Mouse (Mus musculus) layer of hippocampus, postnatal 10 days (tissue): ENCODE data around the gene Tnfrsf21. TPM values are rescaled to one million over a fixed set of nuclear protein-coding genes. Genes with fewer than 3 reads are reported as not detected.

Source experiments
- DNase-seq, 2 experiments: peaks; one replicate each; pipeline ENCODE4 v3.0.0; 2021; ENCODE audit warnings: low spot score in 2 of 2
- total RNA-seq, 2 experiments: library from RNA; stranded (reverse); gene quantifications; 2 replicates each; pipeline ENCODE4 v1.2.3; 2021

Tnfrsf21 gene
- total RNA-seq, 2 experiments from 2014 or later = 97.8 to 98.5 TPM

DNA sequence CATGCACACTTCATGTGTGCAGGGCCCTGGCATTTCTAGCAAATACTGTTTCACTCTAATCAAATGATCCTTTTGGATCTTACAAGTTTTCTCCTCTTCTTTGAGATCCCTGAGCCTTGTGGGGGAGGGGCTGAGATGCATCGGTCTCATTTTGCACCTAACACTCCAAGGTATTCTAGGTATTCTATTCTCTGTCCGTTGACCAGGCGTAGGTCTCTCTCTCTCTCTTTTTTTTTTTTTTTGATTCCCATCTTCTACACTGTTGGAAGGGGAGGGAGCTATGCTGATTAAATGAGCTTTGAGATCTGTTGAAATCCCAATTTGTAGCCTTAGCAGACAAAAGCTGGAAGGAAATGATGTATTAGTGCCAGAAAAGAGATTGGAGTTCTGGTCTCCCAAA, 8.2 kb downstream of the Tnfrsf21 start:
- no peak for DNase-seq

DNA sequence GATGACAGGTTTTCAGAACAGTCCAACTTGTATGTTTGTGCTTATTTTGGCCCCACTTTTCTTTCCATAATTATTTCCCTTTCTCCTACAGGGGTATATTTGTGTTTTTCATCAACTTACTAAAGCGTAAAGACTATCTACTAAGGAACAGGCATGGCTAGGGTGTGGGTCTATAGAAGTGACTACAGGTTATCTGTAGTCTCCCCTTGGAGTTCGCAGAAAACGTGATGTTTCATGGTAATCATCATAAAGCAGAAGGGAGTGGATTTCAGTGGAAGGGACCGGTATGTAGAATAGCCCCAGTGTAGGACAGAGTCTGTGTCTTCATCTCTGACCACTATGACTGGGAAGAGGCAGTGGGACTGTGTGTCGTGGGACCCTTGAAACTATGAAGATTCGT, 8.7 kb downstream of the Tnfrsf21 start:
- DNase-seq = no peak

GRCm38 (mm10) chr17:43025819-43026593, 9.7 kb downstream of the Tnfrsf21 start:
- DNase-seq = no peak

GRCm38 (mm10) chr17:43026708-43027107, 10.4 kb downstream of the Tnfrsf21 start:
- no peak for DNase-seq

DNA sequence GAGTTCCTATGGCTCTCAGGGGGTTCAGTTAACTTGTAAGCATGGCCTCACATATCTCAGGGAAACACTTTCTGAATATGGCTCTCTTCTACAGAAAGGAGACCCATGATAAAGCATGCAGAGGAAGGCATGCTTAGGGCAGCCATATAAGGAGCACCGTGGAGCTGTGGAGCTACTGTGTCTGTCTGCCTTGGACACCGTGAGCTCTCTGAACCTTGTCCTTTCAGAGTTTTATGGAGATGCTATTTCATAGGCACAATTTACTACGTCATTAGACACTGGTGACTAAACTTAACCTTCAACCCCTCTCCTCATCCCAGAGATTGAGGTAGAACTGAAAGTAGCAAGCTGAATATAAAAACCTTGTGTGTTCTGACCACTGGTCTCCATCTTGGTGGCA, 13.2 kb downstream of the Tnfrsf21 start:
- no peak for DNase-seq

DNA sequence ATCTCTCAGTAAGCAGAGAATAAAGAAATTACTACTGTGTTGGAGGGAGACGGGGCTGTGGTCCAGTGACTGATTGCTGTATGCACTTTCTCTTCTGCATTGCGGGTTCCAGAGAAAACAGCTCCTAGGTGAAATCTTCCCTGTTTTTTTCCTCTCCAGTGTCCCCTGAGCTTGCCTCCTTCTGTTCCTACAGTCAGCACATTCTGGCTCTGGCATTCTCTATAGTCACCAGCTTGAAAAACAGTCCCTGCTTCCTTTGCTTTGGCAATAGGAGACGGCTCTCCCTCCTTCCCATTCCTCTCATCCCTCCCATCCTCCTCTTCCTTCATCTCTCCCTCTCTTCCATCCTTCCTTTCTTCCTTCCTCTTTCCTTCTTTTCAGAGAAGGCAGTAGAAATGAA, 13.9 kb downstream of the Tnfrsf21 start:
- DNase-seq = no peak

GRCm38 (mm10) chr17:43032489-43033036, 16.2 kb downstream of the Tnfrsf21 start:
- DNase-seq = no peak

- DNase-seq = no peak
These were observed 19.0 kb downstream of the Tnfrsf21 start for GRCm38 (mm10) chr17:43035386-43035785.

DNA sequence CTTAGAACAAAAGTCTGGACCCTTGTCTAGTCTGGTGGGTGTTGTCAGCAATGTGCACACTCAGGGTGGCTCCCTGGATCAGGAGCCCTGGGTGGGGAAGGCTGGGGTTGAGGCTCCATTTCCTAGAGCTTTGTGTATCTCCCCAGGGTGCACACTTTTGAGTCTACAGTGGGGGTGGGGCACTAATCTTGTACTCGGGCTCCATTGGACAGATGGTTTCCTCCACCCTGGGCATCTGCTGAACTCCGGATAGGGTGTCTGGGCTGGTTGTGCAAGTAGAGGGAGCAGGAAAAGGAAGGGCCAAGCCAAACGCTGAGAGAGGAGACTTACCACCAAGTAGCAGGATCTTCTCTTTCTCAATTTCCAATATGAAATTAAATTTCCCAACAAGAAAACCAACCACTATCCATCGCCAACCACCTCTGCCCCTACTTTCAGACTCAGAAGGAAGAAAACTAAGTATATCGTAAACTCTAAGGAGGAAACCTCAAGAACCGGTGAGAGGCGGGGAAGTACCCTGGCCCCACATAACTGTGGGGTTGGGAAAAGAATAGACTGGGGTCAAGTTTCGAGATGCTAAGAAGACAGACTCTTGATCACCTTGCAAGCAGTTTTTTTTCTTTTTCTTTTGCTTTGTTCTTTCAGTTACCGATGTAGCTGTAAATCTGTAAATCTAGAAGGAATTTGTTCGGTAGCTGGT, 19.9 kb downstream of the Tnfrsf21 start:
- no peak for DNase-seq

GRCm38 (mm10) chr17:43040571-43040970, 24.2 kb downstream of the Tnfrsf21 start:
- DNase-seq = no peak

DNA sequence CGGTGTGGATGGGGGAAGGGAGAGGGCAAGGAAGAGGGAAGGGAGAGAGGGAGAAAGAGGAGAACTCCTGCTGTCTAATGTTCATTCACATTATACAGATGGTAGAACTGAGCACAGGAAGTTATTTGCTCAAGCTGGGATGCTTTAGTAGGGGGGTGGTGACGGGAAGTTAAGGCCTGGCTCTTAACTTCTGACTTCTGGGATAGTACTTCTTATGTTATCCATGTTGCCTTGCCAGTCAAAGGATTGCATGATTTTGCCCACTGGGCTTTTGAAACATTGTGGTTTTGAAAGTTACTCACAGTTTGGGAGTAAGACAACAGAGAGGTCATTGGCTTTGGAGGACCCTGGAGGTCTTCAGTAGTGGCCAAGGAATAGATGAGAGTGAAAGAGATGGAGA, 34.3 kb downstream of the Tnfrsf21 start:
- DNase-seq = no peak

- no peak for DNase-seq
These were observed 36.4 kb downstream of the Tnfrsf21 start for GRCm38 (mm10) chr17:43052791-43053190.

DNA sequence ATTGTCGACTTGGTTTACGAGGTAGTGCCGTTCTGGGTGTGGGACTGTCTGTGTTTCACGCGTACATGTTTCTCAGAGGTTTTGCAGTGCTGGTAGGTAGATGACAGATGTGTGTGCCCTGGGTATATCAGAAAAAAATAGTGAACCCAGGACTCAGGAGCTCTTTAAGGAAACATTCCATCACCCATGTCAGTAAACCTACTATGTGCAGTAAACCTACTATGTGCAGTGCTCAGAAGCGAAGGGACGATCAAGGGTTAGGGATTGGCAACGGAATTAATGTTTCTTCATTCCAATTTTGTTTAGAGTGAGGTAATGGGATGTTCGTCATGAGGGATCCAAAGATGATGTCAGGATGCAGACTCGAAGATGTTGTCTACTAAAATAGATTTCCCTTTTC, 37.6 kb downstream of the Tnfrsf21 start:
- no peak for DNase-seq

DNA sequence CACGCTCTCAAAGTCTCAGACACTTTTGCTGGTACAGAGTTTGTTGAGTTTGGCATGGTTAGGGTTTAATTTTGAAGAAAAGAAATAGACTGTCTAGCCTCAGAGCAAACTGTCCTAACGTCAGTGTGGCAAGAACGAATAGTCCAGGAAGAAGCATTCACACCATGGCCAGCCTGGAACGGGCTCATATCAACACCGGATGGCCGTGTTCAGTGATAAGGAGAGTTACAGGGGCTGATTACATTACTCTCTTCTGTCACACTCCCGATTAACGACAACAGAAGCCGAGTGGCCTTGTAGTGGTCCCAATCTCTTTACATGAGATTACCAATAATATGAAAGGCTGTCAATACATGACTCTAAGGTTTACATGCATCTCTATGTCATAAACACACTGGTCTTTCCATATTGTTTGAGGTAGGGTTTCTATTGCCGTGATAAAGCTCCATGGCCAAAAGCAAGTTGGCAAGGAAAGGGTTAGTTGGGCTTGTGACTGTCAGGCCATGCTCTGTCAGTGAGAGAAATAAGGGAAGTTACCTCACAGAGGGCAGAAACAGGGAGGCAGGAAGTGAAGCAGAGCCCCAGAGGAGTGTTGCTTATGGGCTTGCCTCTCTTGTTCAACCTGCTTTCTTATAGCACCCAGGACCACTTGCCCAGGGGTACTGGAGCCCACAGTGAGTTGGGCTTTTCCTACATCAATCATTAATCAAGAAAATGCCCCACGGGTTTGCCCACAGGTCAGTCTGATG, 42.1 kb downstream of the Tnfrsf21 start:
- DNase-seq = no peak

GRCm38 (mm10) chr17:43064705-43065104, 48.4 kb downstream of the Tnfrsf21 start:
- no peak for DNase-seq

- DNase-seq = no peak
These were observed 52.6 kb downstream of the Tnfrsf21 start for GRCm38 (mm10) chr17:43068846-43069553.

DNA sequence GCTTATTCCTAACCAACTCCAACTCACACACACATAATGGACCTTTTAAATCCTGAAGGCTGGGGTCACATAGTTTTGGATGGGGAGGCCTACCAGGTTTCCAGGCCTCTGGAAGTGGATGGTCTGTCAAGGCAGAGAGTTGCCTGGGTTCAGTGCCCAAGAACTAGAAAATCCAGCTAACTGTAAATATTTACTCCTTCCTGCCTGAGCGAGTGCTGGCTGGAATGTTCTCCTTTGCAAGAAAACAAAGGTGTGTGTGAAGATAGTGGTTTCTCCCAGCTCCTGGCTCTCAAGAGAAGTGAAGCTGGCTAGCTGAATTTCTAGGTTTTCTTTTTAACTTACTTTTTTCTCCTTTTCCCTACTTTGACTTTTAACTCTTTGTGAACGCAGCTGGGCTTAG, 54.6 kb downstream of the Tnfrsf21 start:
- DNase-seq = no peak

DNA sequence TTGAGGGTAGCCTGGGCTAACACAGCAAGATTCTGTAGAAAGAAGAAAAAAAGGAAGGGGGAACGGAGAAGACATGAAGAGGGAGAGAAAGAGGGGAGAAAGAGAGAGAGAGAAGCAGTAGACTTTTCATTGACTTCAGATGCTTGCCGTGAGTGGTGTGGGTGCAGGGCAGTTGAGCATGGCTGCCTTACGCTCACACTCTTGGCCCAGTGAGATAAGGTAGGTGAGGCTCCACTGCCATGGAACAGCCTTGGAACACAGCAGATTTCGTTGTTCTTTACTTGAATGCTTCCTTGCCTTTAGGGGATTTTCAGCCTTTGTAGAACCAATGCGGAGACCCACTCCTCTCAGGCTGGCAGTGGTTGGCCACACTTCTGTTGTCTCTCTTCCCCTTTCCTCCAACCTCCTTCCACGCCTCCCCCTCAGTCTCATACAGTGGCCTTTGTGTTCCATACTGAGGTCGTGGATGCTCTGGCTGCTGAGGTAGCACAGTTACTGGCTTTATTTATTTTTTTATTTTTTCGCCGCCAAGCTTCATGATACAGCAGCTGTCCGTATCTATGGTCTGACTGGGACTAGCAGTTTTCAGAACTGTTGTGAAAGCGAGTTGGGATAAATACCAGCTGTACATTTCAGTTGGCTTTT, 55.9 kb downstream of the Tnfrsf21 start:
- no peak for DNase-seq

- no peak for DNase-seq
These were observed 56.4 kb downstream of the Tnfrsf21 start for GRCm38 (mm10) chr17:43072787-43073148.

GRCm38 (mm10) chr17:43074391-43074790, 58.0 kb downstream of the Tnfrsf21 start:
- DNase-seq = no peak

GRCm38 (mm10) chr17:43075100-43075499, 58.7 kb downstream of the Tnfrsf21 start:
- no peak for DNase-seq
